Mouse (Mus musculus): Measurements from ENCODE around the gene Klc3. TPM values are rescaled to one million over a fixed set of nuclear protein-coding genes. Genes with fewer than 3 reads are reported as not detected.

The Klc3 gene
- polyA plus RNA-seq, 1 experiment from 2014 or later = 0.71 TPM

DNA sequence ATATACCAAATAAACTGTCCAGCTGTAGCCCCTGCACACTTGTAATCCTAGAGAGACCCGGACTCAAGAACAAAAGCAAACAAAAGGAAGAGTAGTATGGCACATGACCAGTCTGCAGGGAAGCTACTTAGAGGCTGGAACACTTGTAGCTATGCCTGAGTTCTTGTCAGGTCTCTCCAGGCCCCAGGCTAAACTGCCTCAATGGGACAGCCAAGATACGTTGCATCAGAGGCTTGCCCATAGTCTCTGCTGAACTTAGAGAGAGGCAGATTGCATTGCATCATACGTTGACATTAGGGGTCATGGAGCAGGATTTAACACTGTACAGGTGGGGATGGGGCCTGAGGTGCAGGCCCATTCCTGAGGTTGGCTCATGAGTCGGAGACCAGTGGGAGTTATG lies 27.9 kb downstream of the Klc3 start:
- no peak overlapping the region for H3K4me2 ChIP-seq
- no peak for ATAC-seq (replicated peaks; ENCODE audit: low FRiP score)
- no peak overlapping the region for H3K9ac ChIP-seq (ENCODE audit: low read depth, low read length)
- peaks cover 2% of the 10 kb centered on the region; the same call in 1 of the 2 replicates for H3K36me3 ChIP-seq (ENCODE audit: control insufficient read depth, insufficient read depth, low read length)
- no peak overlapping the region for H3K4me3 ChIP-seq (ENCODE audit: low read depth, low read length)
- WGBS = 76% methylated on average over 4 of the region's 4 CpGs
- H3K27ac ChIP-seq (ENCODE audit: low read depth, low read length) = no peak overlapping the region
- H3K27me3 ChIP-seq (replicated peaks; ENCODE audit: control insufficient read depth, insufficient read depth, low read length) = no peaks in the 10 kb centered on the region
- no peaks in the 10 kb centered on the region for H3K4me1 ChIP-seq (replicated peaks; ENCODE audit: control insufficient read depth, insufficient read depth, low read length)
- H3K9me3 ChIP-seq (ENCODE audit: control insufficient read depth, low read length) = no peaks in the 10 kb centered on the region
- no peak for DNase-seq (ENCODE audit: low spot score)

DNA sequence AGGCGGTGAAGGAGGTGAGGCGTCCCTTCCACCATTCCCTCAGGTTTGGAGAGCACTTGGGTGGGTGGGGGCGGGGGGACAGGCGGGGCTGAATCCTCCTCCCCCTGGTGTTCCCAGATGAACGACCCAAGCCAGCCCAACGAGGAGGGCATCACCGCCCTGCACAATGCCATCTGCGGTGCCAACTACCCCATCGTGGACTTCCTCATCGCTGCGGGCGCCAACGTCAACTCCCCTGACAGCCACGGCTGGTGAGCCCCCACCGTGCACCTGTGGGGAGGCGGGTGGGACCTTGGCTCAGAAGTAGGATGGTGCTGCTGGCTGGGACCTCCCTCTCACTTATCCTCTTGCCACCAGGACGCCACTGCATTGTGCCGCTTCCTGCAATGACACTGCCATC lies 28.5 kb downstream of the Klc3 start:
- H3K9ac ChIP-seq (ENCODE audit: low read depth, low read length) = no peak overlapping the region
- H3K27ac ChIP-seq (ENCODE audit: low read depth, low read length) = no peak overlapping the region
- no peak for ATAC-seq (replicated peaks; ENCODE audit: low FRiP score)
- WGBS = 76% methylated on average over 18 of the region's 18 CpGs
- no peak overlapping the region for H3K4me2 ChIP-seq
- no peaks in the 10 kb centered on the region for H3K27me3 ChIP-seq (replicated peaks; ENCODE audit: control insufficient read depth, insufficient read depth, low read length)
- DNase-seq (ENCODE audit: low spot score) = no peak
- H3K36me3 ChIP-seq (ENCODE audit: control insufficient read depth, insufficient read depth, low read length) = peaks cover 2% of the 10 kb centered on the region; the same call in 1 of the 2 replicates
- no peak overlapping the region for H3K4me3 ChIP-seq (ENCODE audit: low read depth, low read length)
- no peaks in the 10 kb centered on the region for H3K9me3 ChIP-seq (ENCODE audit: control insufficient read depth, low read length)
- no peaks in the 10 kb centered on the region for H3K4me1 ChIP-seq (replicated peaks; ENCODE audit: control insufficient read depth, insufficient read depth, low read length)

GRCm38 (mm10) chr7:19373367-19373766 lies 30.5 kb downstream of the Klc3 start:
- Histone ChIP-seq H3K27me3 (replicated peaks; ENCODE audit: control insufficient read depth, insufficient read depth, low read length) (peaks cover 14% of the 10 kb centered on the region), H3K4me2 (no peak overlapping the region), H3K4me3 (ENCODE audit: low read depth, low read length) (no peak overlapping the region), H3K9ac (ENCODE audit: low read depth, low read length) (no peak overlapping the region), H3K4me1 (replicated peaks; ENCODE audit: control insufficient read depth, insufficient read depth, low read length) (peaks cover 4% of the 10 kb centered on the region; the same call in 1 of the 2 replicates), H3K27ac (ENCODE audit: low read depth, low read length) (no peak overlapping the region), H3K9me3 (ENCODE audit: control insufficient read depth, low read length) (no peaks in the 10 kb centered on the region), H3K36me3 (ENCODE audit: control insufficient read depth, insufficient read depth, low read length) (peaks cover 2% of the 10 kb centered on the region; the same call in 1 of the 2 replicates)
- no peak for DNase-seq (ENCODE audit: low spot score)
- no peak for ATAC-seq (replicated peaks; ENCODE audit: low FRiP score)
- WGBS = 75% methylated on average over 2 of the region's 2 CpGs

GRCm38 (mm10) chr7:19369823-19370425 lies 34.0 kb downstream of the Klc3 start:
- Histone ChIP-seq H3K9ac (ENCODE audit: low read depth, low read length) (0 out of 2 replicates have a peak overlapping the region, but pooled peaks have one; percentile 34), H3K27ac (ENCODE audit: low read depth, low read length) (no peak overlapping the region), H3K27me3 (replicated peaks; ENCODE audit: control insufficient read depth, insufficient read depth, low read length) (peaks cover 14% of the 10 kb centered on the region), H3K4me3 (ENCODE audit: low read depth, low read length) (peak overlapping the region; percentile 31), H3K4me1 (replicated peaks; ENCODE audit: control insufficient read depth, insufficient read depth, low read length) (peaks cover 4% of the 10 kb centered on the region; the same call in 1 of the 2 replicates), H3K36me3 (ENCODE audit: control insufficient read depth, insufficient read depth, low read length) (0 out of 2 replicates have a peak, but pooled peaks cover 2% of the 10 kb centered on the region), H3K9me3 (ENCODE audit: control insufficient read depth, low read length) (no peaks in the 10 kb centered on the region), H3K4me2 (peak overlapping the region; percentile 70)
- DNase-seq (ENCODE audit: low spot score) (peak; percentile 66), ATAC-seq (replicated peaks; ENCODE audit: low FRiP score) (peak; percentile 69)
- WGBS = 12% methylated on average over 46 of the region's 46 CpGs

DNA sequence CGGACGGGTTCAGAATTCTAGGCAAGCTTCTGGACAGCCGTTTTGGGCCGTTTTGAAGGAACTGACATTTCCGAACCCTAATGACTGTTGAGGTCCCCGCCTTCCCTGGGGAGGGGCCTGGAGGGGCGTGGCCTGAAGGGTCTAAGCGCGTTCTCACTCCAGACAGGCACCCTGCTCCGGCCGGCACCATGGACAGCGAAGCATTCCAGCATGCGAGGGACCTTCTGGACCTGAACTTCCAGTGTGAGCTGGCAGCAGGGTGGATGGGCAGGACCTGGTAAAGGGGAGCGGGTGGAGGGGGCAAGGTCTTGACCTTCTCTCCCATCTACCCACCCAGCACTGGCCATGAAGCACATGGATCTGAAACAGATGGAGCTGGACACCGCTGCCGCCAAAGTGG lies 35.5 kb downstream of the Klc3 start:
- ATAC-seq (replicated peaks; ENCODE audit: low FRiP score) (no peak), DNase-seq (ENCODE audit: low spot score) (peak; percentile 60)
- Histone ChIP-seq H3K36me3 (ENCODE audit: control insufficient read depth, insufficient read depth, low read length) (0 out of 2 replicates have a peak, but pooled peaks cover 2% of the 10 kb centered on the region), H3K27me3 (replicated peaks; ENCODE audit: control insufficient read depth, insufficient read depth, low read length) (peaks cover 14% of the 10 kb centered on the region), H3K9me3 (ENCODE audit: control insufficient read depth, low read length) (no peaks in the 10 kb centered on the region), H3K4me2 (no peak overlapping the region), H3K4me1 (replicated peaks; ENCODE audit: control insufficient read depth, insufficient read depth, low read length) (peaks cover 7% of the 10 kb centered on the region; the same call in 1 of the 2 replicates), H3K27ac (ENCODE audit: low read depth, low read length) (no peak overlapping the region), H3K9ac (ENCODE audit: low read depth, low read length) (no peak overlapping the region), H3K4me3 (ENCODE audit: low read depth, low read length) (no peak overlapping the region)
- WGBS = 18% methylated on average over 16 of the region's 16 CpGs

- Histone ChIP-seq H3K4me2 (no peak overlapping the region), H3K27me3 (replicated peaks; ENCODE audit: control insufficient read depth, insufficient read depth, low read length) (peaks cover 18% of the 10 kb centered on the region), H3K9me3 (ENCODE audit: control insufficient read depth, low read length) (no peaks in the 10 kb centered on the region), H3K4me1 (replicated peaks; ENCODE audit: control insufficient read depth, insufficient read depth, low read length) (peaks cover 25% of the 10 kb centered on the region), H3K27ac (ENCODE audit: low read depth, low read length) (no peak overlapping the region), H3K4me3 (ENCODE audit: low read depth, low read length) (no peak overlapping the region), H3K36me3 (ENCODE audit: control insufficient read depth, insufficient read depth, low read length) (no peaks in the 10 kb centered on the region), H3K9ac (ENCODE audit: low read depth, low read length) (no peak overlapping the region)
- WGBS = 70% methylated on average over 4 of the region's 4 CpGs
- ATAC-seq (replicated peaks; ENCODE audit: low FRiP score) (no peak), DNase-seq (ENCODE audit: low spot score) (no peak)
Measured at GRCm38 (mm10) chr7:19365376-19365775, 38.5 kb downstream of the Klc3 start.

DNA sequence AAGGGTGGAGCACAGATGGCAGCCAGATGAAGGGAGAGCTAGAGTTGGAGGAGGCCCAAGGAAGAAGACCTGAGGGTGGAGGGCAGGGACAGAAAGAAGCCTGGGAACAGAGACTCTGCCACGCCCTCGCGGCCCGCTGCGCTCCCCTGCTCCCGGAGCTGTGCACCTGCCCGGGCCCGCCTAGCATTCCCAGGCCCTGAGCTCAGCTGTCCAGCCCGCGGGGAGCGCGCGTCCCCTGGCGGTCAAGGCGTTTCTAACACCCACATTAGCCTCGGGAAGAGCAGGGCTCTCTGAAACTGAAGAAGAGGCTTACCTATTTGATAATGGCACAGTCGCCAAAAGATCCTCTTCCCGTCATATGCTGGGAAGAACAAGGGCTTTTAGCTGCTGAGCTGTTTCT lies 40.0 kb downstream of the Klc3 start:
- H3K4me1 ChIP-seq (replicated peaks; ENCODE audit: control insufficient read depth, insufficient read depth, low read length) = peaks cover 22% of the 10 kb centered on the region
- H3K9me3 ChIP-seq (ENCODE audit: control insufficient read depth, low read length) = no peaks in the 10 kb centered on the region
- H3K4me2 ChIP-seq = peak overlapping the region; percentile 33
- ATAC-seq (replicated peaks; ENCODE audit: low FRiP score) (no peak), DNase-seq (ENCODE audit: low spot score) (no peak)
- peaks cover 8% of the 10 kb centered on the region for H3K27me3 ChIP-seq (replicated peaks; ENCODE audit: control insufficient read depth, insufficient read depth, low read length)
- H3K27ac ChIP-seq (ENCODE audit: low read depth, low read length) = no peak overlapping the region
- H3K4me3 ChIP-seq (ENCODE audit: low read depth, low read length) = no peak overlapping the region
- no peaks in the 10 kb centered on the region for H3K36me3 ChIP-seq (ENCODE audit: control insufficient read depth, insufficient read depth, low read length)
- H3K9ac ChIP-seq (ENCODE audit: low read depth, low read length) = no peak overlapping the region
- WGBS = 2% methylated on average over 18 of the region's 18 CpGs

DNA sequence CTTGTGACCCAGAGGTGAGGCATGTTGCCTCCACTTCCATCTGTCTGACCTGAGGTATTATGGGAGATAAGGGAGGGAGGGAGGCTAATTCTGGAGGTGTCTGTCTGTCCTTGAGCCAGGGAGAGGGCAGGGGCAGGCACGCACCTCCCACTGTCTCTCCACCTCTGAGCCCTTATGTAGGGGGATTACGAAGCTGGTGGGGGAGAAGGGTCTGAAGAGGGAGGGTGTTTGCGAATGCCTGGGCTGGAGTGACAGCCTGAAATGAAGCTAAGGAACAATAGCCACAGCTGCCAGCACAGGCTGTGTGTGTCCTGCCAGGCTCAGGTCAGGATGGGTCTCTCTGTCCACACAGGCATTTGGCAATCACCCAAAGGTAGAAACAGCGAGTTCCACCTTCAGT lies 41.6 kb downstream of the Klc3 start:
- no peak overlapping the region for H3K27ac ChIP-seq (ENCODE audit: low read depth, low read length)
- H3K4me2 ChIP-seq = peak overlapping the region; percentile 100
- peaks cover 33% of the 10 kb centered on the region for H3K4me1 ChIP-seq (replicated peaks; ENCODE audit: control insufficient read depth, insufficient read depth, low read length)
- 47% methylated on average over 4 of the region's 4 CpGs for WGBS
- no peaks in the 10 kb centered on the region for H3K9me3 ChIP-seq (ENCODE audit: control insufficient read depth, low read length)
- no peak for DNase-seq (ENCODE audit: low spot score)
- no peak for ATAC-seq (replicated peaks; ENCODE audit: low FRiP score)
- H3K36me3 ChIP-seq (ENCODE audit: control insufficient read depth, insufficient read depth, low read length) = peaks cover 8% of the 10 kb centered on the region
- H3K27me3 ChIP-seq (replicated peaks; ENCODE audit: control insufficient read depth, insufficient read depth, low read length) = peaks cover 4% of the 10 kb centered on the region; the same call in 1 of the 2 replicates
- no peak overlapping the region; the same call in 1 of the 2 replicates for H3K4me3 ChIP-seq (ENCODE audit: low read depth, low read length)
- H3K9ac ChIP-seq (ENCODE audit: low read depth, low read length) = no peak overlapping the region

DNA sequence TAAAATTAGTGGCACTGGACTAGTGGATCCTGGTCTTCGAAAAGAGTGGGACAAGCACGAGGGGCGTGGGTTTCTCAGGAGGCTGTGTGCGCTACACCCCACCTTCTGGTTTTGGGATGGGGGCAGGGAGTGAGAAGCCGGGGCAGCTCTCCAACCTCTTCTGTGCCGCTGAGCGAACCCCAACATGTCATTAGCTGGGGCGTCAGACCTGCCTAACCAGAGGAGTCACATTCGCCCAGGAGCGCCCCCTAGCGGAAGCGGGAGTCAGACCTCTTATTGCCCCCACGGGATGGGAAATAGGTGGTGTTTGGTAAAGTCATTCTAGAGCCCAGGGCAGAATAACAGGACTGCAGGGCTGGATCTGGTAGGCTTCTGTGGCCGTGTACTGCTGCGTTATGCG lies 42.2 kb downstream of the Klc3 start:
- peak overlapping the region; percentile 100 for H3K4me2 ChIP-seq
- peaks cover 4% of the 10 kb centered on the region; the same call in 1 of the 2 replicates for H3K27me3 ChIP-seq (replicated peaks; ENCODE audit: control insufficient read depth, insufficient read depth, low read length)
- peaks cover 13% of the 10 kb centered on the region for H3K36me3 ChIP-seq (ENCODE audit: control insufficient read depth, insufficient read depth, low read length)
- H3K9me3 ChIP-seq (ENCODE audit: control insufficient read depth, low read length) = no peaks in the 10 kb centered on the region
- DNase-seq (ENCODE audit: low spot score) (peak; percentile 78), ATAC-seq (replicated peaks; ENCODE audit: low FRiP score) (0 out of 2 replicates have a peak, but pooled peaks have one; percentile 9)
- peak overlapping the region; percentile 66 for H3K4me3 ChIP-seq (ENCODE audit: low read depth, low read length)
- peaks cover 33% of the 10 kb centered on the region for H3K4me1 ChIP-seq (replicated peaks; ENCODE audit: control insufficient read depth, insufficient read depth, low read length)
- H3K27ac ChIP-seq (ENCODE audit: low read depth, low read length) = no peak overlapping the region
- H3K9ac ChIP-seq (ENCODE audit: low read depth, low read length) = peak overlapping the region; percentile 56
- 10% methylated on average over 16 of the region's 16 CpGs for WGBS
